Mouse (Mus musculus) telencephalon, adult 2 months (tissue): ENCODE results near the gene Kdm2a.
A peak's percentile ranks its signal among the peaks of the same experiment; 100 is the strongest.

Source experiments
- DNase-seq: peaks from one replicate; pipeline ENCODE4 v3.0.0-alpha.2; 2011; ENCODE audit warnings: low read depth, low spot score

The Kdm2a gene

DNA sequence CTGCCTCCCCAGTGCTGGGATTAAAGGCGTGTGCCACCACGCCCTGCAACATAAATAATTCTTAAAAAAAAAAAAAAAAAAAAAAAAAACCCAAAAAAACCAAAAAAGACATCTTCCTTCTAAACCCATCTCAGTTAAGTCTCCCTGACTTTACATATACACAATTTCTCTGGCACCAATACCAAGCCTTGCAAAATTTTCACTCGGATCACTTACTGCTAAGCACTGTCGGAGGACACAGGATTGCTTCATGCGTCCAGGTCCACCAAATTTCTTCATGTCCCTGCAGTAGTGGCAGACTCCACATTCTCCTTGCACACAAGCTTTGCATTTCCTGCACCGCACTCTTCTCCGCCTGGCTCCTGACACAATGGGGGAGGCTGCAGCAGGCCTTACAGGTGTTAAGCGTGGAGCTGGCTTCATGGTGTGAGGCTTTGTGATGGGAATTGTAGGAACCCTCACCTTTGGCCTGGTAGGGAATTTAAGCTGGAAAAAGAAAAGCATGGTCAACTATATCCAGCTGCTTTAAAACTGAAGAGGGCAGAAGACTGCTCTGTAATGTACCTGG, 69.3 kb downstream of the Kdm2a start:
- DNase-seq, result no peak

GRCm38 (mm10) chr19:4326881-4327280, 71.2 kb downstream of the Kdm2a start:
- no peak for DNase-seq

- DNase-seq, result no peak
Observed at GRCm38 (mm10) chr19:4326106-4326505, 72.0 kb downstream of the Kdm2a start.

DNA sequence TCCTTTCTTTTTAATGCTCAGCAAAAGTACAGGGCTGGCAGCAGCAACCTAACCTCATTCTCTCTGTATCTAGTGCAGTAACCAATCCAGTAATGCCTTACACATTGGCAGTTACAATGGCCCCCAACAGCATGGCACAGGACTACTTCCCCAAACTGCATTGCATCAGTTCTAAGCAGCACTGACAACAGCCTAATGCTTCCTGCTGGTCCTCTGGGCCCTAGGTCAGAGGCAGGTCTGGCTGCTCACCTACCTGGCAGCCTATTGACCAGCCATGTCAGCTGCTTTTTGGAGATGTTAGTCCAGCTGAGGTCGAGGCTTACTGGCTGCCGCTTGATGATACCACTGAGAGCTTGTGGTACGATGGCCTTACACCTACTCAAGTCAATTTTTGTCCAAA, 76.0 kb downstream of the Kdm2a start:
- no peak for DNase-seq

- DNase-seq, result no peak
Observed at GRCm38 (mm10) chr19:4321622-4322021, 76.5 kb downstream of the Kdm2a start.

- DNase-seq, result no peak
Observed at GRCm38 (mm10) chr19:4319272-4319671, 78.8 kb downstream of the Kdm2a start.

GRCm38 (mm10) chr19:4317181-4317580, 80.9 kb downstream of the Kdm2a start:
- no peak for DNase-seq

- no peak for DNase-seq
Observed at GRCm38 (mm10) chr19:4315223-4315944, 82.7 kb downstream of the Kdm2a start.

GRCm38 (mm10) chr19:4309776-4310185, 88.3 kb downstream of the Kdm2a start:
- DNase-seq, result peak; percentile 58

- no peak for DNase-seq
Observed at GRCm38 (mm10) chr19:4309302-4309701, 88.8 kb downstream of the Kdm2a start.

GRCm38 (mm10) chr19:4306190-4306577, 91.9 kb downstream of the Kdm2a start, which contains the start of gene Grk2:
Gene Grk2 (minus strand): TSS chr19:4306222.
- no peak for DNase-seq

DNA sequence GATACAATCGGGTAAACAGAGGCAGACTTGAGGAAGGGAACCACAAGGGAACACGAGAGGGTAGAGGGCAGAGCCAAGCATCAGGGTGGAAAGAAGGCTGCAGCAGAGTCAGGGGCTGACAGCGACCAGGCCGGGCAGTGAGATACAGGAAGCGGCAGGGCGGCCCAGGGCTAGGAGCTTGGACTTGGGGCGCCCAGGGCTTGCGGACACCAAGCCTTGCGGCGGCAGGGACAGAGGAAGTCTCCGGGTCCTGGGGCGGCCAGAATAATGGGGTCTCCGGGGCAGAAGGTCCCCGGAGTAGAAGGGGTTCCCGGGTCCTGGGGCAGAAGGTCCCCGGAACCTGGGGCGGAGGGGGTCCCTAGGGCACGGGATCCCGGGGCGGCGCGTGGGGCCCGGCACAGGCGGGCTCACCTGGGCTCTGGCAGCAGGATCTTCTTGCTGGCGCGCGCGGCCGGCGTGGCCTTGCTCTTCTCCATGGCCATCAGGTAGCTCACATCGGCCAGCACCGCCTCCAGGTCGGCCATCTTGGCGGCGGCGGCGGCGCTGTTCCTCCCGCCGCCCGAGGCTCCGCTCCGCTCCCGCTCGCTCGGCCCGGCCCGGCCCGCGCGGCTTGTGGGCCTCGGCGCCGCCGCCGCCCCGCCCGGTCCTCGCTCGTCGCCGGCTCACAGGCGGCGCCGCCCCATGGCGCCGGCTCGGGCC, 92.4 kb downstream of the Kdm2a start:
- DNase-seq, result no peak

GRCm38 (mm10) chr19:4304871-4305321, 93.2 kb downstream of the Kdm2a start:
- DNase-seq, result no peak

DNA sequence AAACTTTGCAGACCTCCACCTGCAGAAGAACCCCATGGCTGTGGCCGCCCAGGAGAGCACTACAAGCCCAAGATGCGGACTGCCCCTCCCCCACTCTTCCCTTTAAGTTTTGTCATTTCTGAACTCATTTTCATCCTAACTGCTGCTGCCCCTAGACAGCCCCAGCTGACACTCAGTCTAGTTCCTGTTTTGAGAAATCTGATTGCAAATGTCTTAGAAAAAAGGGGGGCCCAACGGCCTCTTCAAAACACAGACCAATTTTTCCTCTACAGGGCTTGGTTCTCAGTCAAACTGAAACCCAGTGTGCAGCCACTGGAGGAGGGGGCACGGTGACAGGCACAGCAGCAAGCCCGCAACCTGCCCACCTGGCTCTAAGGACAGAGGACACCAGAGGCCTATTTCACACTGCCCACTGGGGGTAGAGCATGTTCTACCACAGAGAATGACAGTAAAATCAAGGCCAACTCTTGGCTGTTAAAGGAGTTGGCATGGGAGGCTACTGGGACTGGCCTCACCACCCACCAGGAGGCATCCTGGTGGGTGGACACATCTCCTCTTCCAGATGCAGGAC, 93.7 kb downstream of the Kdm2a start:
- DNase-seq, result no peak

GRCm38 (mm10) chr19:4303640-4303995, 94.5 kb downstream of the Kdm2a start:
- no peak for DNase-seq

GRCm38 (mm10) chr19:4302936-4303639, 95.0 kb downstream of the Kdm2a start:
- DNase-seq, result no peak

DNA sequence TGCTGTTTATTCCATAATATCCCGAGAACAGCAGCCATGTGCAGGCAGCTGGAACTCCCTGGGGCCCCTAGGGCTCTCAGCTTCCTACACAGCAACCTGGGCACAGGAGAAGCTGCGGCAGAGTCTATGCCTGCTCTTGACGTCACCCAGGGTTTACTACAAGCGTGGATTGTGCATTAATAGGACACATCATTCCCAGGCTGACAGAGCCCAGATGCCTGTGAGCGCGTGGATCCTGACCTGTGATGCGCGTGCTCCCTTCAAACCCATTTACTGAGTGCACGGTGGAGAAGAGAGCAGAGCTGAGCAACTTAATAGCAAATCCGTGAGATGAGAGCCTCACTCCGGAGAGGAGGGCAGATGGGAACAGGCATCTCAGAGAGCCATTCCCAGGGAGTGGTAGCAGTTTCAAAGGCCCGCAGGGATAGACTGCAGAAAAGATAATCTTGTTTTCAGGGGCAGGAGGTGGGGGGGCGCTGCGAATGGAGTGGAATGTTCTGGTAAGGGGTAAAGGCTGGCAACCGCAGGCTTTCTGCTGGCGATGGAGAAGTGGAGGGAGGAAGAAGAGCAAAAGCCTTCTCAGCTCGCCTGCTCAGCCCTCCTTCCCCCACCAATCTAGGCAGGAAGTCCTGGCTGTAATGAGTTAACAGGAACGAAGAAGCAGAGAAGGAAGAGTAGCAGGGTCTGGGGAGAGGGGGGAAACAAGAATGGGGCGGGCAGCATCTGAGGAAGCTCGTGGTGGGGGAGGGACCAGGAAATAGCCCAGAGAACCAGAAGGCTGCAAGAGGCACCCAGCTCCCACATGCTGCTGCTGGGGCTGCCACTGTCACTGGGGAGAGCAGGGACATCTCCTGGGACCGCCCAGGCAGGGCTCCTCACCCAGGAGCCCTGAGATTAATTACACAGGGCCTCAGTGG, 96.1 kb downstream of the Kdm2a start:
- DNase-seq, result peak; percentile 58

GRCm38 (mm10) chr19:4300852-4301734, 97.0 kb downstream of the Kdm2a start:
- no peak for DNase-seq

DNA sequence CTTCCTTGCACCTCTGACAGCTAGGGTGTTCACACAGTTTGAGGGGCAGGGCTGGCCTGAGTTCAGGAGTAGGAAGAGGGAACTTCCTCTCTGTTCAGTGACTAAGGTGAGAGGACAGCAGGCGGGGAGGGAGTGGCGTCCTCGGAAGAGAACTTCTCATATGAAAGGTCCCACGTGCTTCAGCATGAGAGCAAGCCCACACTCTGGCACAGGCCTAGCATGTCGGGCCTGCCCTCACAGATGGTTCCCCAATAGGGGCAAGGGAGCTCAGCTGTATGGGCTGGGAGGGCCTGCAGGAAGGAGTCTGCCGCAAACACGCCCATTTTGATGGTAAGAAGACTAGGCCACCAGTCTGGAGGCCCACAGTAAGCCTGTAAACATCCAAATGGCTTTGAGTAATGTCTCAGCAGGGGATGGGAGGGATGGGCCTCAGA, 97.8 kb downstream of the Kdm2a start:
- DNase-seq, result peak; percentile 65
